ENCODE assay signal across 17 mouse cellular contexts in the genomic region with DNA sequence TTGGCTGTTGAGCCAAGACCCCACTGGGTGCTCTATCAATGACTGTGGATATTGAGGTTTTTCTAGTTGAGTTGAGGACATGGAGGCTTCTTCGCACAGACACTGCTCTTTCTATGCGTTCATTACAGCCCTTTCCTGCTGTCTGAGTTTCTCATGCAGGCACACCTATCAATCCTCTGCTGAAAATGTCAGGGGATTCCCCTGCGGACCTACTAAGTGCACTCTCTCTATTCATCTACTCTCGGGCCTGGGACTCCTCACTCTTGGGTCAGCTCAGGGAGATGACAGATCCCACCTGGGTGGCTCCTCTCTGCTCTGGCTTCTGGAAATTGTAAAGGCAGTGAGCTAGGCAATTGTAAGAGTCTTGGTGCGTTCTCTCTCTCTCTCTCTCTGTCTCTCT.
"Had no signal": no experiment of that assay in that cellular context is flagged by ENCODE, and none has a peak within 500 bp of the region (broad histone marks: within the 10 kb centered on the region; RNA-seq: fewer than 3 reads in every experiment).

No protein-coding gene starts in this region.

- H3K9me3 ChIP-seq: lung, embryonic 15.5 days; megakaryocyte, embryonic 14.5 days; midbrain, embryonic 13.5 days; midbrain, embryonic 15.5 days; neural tube, embryonic 12.5 days; stomach, embryonic 15.5 days had no signal

- H3K4me1 ChIP-seq: lung, embryonic 15.5 days; megakaryocyte, embryonic 14.5 days; midbrain, embryonic 15.5 days; neural tube, embryonic 12.5 days had no signal

- H3K4me2 ChIP-seq: lung, embryonic 15.5 days; midbrain, embryonic 11.5 days; midbrain, embryonic 13.5 days; midbrain, embryonic 15.5 days; neural tube, embryonic 12.5 days; stomach, embryonic 15.5 days had no signal

- H3K27me3 ChIP-seq: lung, embryonic 15.5 days; megakaryocyte, embryonic 14.5 days; midbrain, embryonic 13.5 days; midbrain, embryonic 15.5 days; neural tube, embryonic 12.5 days; stomach, embryonic 15.5 days had no signal

- DNase-seq: lung, adult 2 months; lung, postnatal 14 days; lung, postnatal 36 days; right cerebral cortex, postnatal 14 days; thymus, adult 2 months; thymus, postnatal 25 days; thymus, postnatal 4 days had no signal

- H3K36me3 ChIP-seq: lung, embryonic 15.5 days; midbrain, embryonic 13.5 days; midbrain, embryonic 15.5 days; neural tube, embryonic 12.5 days; stomach, embryonic 15.5 days had no signal

- ATAC-seq: lung, postnatal 0 days; midbrain, embryonic 13.5 days had no signal

- H3K4me3 ChIP-seq: lung, embryonic 15.5 days; megakaryocyte, embryonic 14.5 days; midbrain, embryonic 13.5 days; midbrain, embryonic 15.5 days; neural tube, embryonic 12.5 days; stomach, embryonic 15.5 days had no signal

- H3K27ac ChIP-seq: lung, embryonic 15.5 days; macrophage; midbrain, embryonic 13.5 days; midbrain, embryonic 15.5 days; neural tube, embryonic 12.5 days; stomach, embryonic 15.5 days; stomach, postnatal 0 days had no signal

- H3K9ac ChIP-seq: lung, embryonic 15.5 days; midbrain, embryonic 13.5 days; midbrain, embryonic 15.5 days; neural tube, embryonic 12.5 days; stomach, embryonic 15.5 days had no signal
